Comparison of ENCODE assay signal across 8 mouse cellular contexts in the genomic region with DNA sequence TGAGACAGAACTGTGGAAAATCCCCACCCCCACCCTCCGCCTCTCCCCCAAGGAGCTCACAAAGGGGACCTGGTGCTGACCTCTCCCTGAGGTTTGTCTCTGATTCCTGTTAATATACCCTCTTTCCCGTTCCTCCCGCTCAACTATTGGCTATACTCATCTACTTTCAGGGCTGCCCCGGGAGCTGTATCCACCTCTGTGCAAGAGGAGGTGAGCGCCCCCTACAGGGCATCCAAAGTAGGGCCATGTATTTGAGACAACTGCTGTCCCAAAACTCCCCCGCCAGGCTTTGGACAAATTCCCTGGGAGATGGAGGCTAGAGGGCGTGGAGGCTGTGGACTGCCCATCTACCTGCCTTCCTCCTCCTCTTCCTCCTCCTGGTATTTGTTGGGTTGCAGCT. TPM values are rescaled to one million over a fixed set of nuclear protein-coding genes. Genes with fewer than 3 reads are reported as not detected.
DNase-seq lines count a peak whose midpoint lies in the region; ATAC-seq lines count a peak whose summit lies in the region.

No protein-coding gene starts in this region.

- intact Hi-C loops in left cerebral cortex, postnatal 25 days (cut with DNase I) = no loop called here

- H3K4me1 ChIP-seq in kidney, embryonic 14.5 days (ENCODE audit: control insufficient read depth, insufficient read depth, low read length) = peaks cover 4% of the 10 kb centered on the region; the same call in 1 of the 2 replicates
- H3K4me1 ChIP-seq in heart, embryonic 12.5 days (replicated peaks) = peaks cover 33% of the 10 kb centered on the region
- peaks cover 10% of the 10 kb centered on the region; the same call in 1 of the 2 replicates for H3K4me1 ChIP-seq in midbrain, embryonic 14.5 days (ENCODE audit: control insufficient read depth, insufficient read depth, low read length)

- no peak overlapping the region for H3K4me3 ChIP-seq in kidney, embryonic 14.5 days (ENCODE audit: low read length)
- H3K4me3 ChIP-seq in heart, embryonic 12.5 days = no peak overlapping the region
- H3K4me3 ChIP-seq in midbrain, embryonic 14.5 days (replicated peaks; ENCODE audit: low read depth, low read length) = no peak overlapping the region

- DNase-seq in kidney, adult 11 months = peak; percentile 73
- peak; percentile 57 for DNase-seq in adipocyte (ENCODE audit: low spot score)
- DNase-seq in cerebellum, postnatal 36 days = peak; percentile 75 to 82
- peak; percentile 35 to 55 for DNase-seq in left cerebral cortex, postnatal 25 days (ENCODE audit: low spot score in 2 of 2)
- peak; percentile 77 for DNase-seq in midbrain, embryonic 14.5 days
- peak; percentile 62 for DNase-seq in thymus, postnatal 25 days

- no peak overlapping the region for H3K9ac ChIP-seq in kidney, embryonic 14.5 days (ENCODE audit: low read depth, low read length)
- H3K9ac ChIP-seq in heart, embryonic 12.5 days = no peak overlapping the region
- H3K9ac ChIP-seq in midbrain, embryonic 14.5 days (replicated peaks; ENCODE audit: low read length) = no peak overlapping the region

- H3K27ac ChIP-seq in kidney, embryonic 14.5 days (ENCODE audit: low read depth, low read length) = no peak overlapping the region
- no peak overlapping the region for H3K27ac ChIP-seq in heart, embryonic 12.5 days (ENCODE audit: poor library complexity, severe bottlenecking)
- H3K27ac ChIP-seq in midbrain, embryonic 14.5 days (replicated peaks; ENCODE audit: low read depth, low read length) = no peak overlapping the region

- no peaks in the 10 kb centered on the region for H3K36me3 ChIP-seq in kidney, embryonic 14.5 days (ENCODE audit: control insufficient read depth, insufficient read depth, low read length)
- no peaks in the 10 kb centered on the region for H3K36me3 ChIP-seq in heart, embryonic 12.5 days
- no peaks in the 10 kb centered on the region for H3K36me3 ChIP-seq in midbrain, embryonic 14.5 days (ENCODE audit: control insufficient read depth, insufficient read depth, low read length)

- H3K4me2 ChIP-seq in kidney, embryonic 14.5 days (replicated peaks; ENCODE audit: low read depth, low read length) = no peak overlapping the region
- H3K4me2 ChIP-seq in heart, embryonic 12.5 days = peak overlapping the region; percentile 15; the same call in 1 of the 2 replicates
- H3K4me2 ChIP-seq in midbrain, embryonic 14.5 days (ENCODE audit: low read length) = no peak overlapping the region

- no peaks in the 10 kb centered on the region for H3K9me3 ChIP-seq in kidney, embryonic 14.5 days (ENCODE audit: control insufficient read depth, low read length)
- no peaks in the 10 kb centered on the region for H3K9me3 ChIP-seq in heart, embryonic 12.5 days (replicated peaks)
- no peaks in the 10 kb centered on the region for H3K9me3 ChIP-seq in midbrain, embryonic 14.5 days (ENCODE audit: control insufficient read depth, low read length)

- peaks cover 5% of the 10 kb centered on the region; the same call in 1 of the 2 replicates for H3K27me3 ChIP-seq in kidney, embryonic 14.5 days (ENCODE audit: control insufficient read depth, insufficient read depth, low read length)
- peaks cover 23% of the 10 kb centered on the region; the same call in 1 of the 2 replicates for H3K27me3 ChIP-seq in heart, embryonic 12.5 days (replicated peaks)
- no peaks in the 10 kb centered on the region for H3K27me3 ChIP-seq in midbrain, embryonic 14.5 days (ENCODE audit: control insufficient read depth, insufficient read depth, low read length)

- WGBS in kidney, embryonic 14.5 days = 6% methylated on average over 7 of the region's 7 CpGs
- WGBS in heart, embryonic 12.5 days = 11% methylated on average over 7 of the region's 7 CpGs
- WGBS in midbrain, embryonic 14.5 days = 6% methylated on average over 7 of the region's 7 CpGs

- no peak for ATAC-seq in kidney, embryonic 14.5 days (ENCODE audit: low FRiP score, low TSS enrichment)
- ATAC-seq in heart, embryonic 12.5 days (ENCODE audit: insufficient number of reproducible peaks, low FRiP score) = 0 out of 2 replicates have a peak, but pooled peaks have one; percentile 62
- no peak for ATAC-seq in midbrain, embryonic 14.5 days (ENCODE audit: low FRiP score, low TSS enrichment)

RNA-seq across cellular contexts. Expression of a gene that starts 38.2 kb away (rescaled TPM):
- polyA plus RNA-seq in kidney, embryonic 14.5 days (2014; fragmentation: Nextera tagmentation; extraction: Ambion mirVana) = 2.7 and 4.2 TPM in 2 replicates
- 16.3 and 16.8 TPM in 2 replicates for polyA plus RNA-seq in heart, embryonic 12.5 days (2016; fragmentation: Nextera tagmentation; extraction: Ambion mirVana)
- 10 to 100 TPM; 76.5 to 90.2 TPM for total RNA-seq in left cerebral cortex, postnatal 25 days (2021)
- polyA plus RNA-seq in midbrain, embryonic 14.5 days (2014; fragmentation: Nextera tagmentation; extraction: Ambion mirVana) = 16.5 and 17.4 TPM in 2 replicates

RNA-seq across cellular contexts. Expression of a gene that starts 40.7 kb away (rescaled TPM):
- polyA plus RNA-seq in kidney, embryonic 14.5 days (2014; fragmentation: Nextera tagmentation; extraction: Ambion mirVana) = 25.7 and 29.2 TPM in 2 replicates
- 23.3 and 23.5 TPM in 2 replicates for polyA plus RNA-seq in heart, embryonic 12.5 days (2016; fragmentation: Nextera tagmentation; extraction: Ambion mirVana)
- 10 to 100 TPM; 26.9 to 27.2 TPM for total RNA-seq in left cerebral cortex, postnatal 25 days (2021)
- 13.7 and 14.8 TPM in 2 replicates for polyA plus RNA-seq in midbrain, embryonic 14.5 days (2014; fragmentation: Nextera tagmentation; extraction: Ambion mirVana)

RNA-seq across cellular contexts. Expression of a gene that starts 53.1 kb away (rescaled TPM):
- polyA plus RNA-seq in kidney, embryonic 14.5 days (2014; fragmentation: Nextera tagmentation; extraction: Ambion mirVana) = 33.3 and 33.4 TPM in 2 replicates
- 19.4 and 20.5 TPM in 2 replicates for polyA plus RNA-seq in heart, embryonic 12.5 days (2016; fragmentation: Nextera tagmentation; extraction: Ambion mirVana)
- total RNA-seq in left cerebral cortex, postnatal 25 days (2021) = 10 to 100 TPM; 12.4 to 13.9 TPM
- 15.4 and 20.2 TPM in 2 replicates for polyA plus RNA-seq in midbrain, embryonic 14.5 days (2014; fragmentation: Nextera tagmentation; extraction: Ambion mirVana)
